Mouse (Mus musculus) E14TG2a.4 (cell line): ENCODE measurements around the gene Enkd1.

ENCODE experiments used
- H3K27me3 ChIP-seq: 2 replicates; pipeline ENCODE4 v1.6.1; 2014; ENCODE audit warnings: low read length, control low read depth; ENCODE audit not compliant: insufficient read depth
- H3K36me3 ChIP-seq: 2 replicates; pipeline ENCODE4 v1.6.1; 2014; ENCODE audit warnings: low read length, control low read depth; ENCODE audit not compliant: insufficient read depth
- H3K4me1 ChIP-seq: replicated peaks from 2 replicates; pipeline ENCODE4 v1.6.1; 2014; ENCODE audit warnings: low read depth, low read length, control low read depth
- H3K4me3 ChIP-seq: replicated peaks from 2 replicates; pipeline ENCODE4 v1.5.1; 2014; ENCODE audit warnings: mild to moderate bottlenecking, low read length
- H3K9me3 ChIP-seq: 2 replicates; pipeline ENCODE4 v1.6.1; 2014; ENCODE audit warnings: low read length, control low read depth
- CTCF ChIP-seq: conservative IDR thresholded peaks from 2 replicates; pipeline ENCODE4 v1.5.1; 2014; ENCODE audit warnings: low read length
- NANOG ChIP-seq: IDR thresholded peaks from 2 replicates; pipeline ENCODE4 v1.6.1; 2014; ENCODE audit warnings: borderline replicate concordance, low read length, mixed read lengths
- POU5F1 ChIP-seq: IDR thresholded peaks from 2 replicates; pipeline ENCODE4 v1.6.1; 2014; ENCODE audit warnings: low read length, borderline replicate concordance

Gene Enkd1

GRCm38 (mm10) chr8:105707498-105708403, at the start of gene Enkd1, which contains the start of gene 4933405L10Rik:
Gene Enkd1, minus strand, starts transcription at chr8:105708210.
Gene 4933405L10Rik, plus strand, starts transcription at chr8:105707655.
- TF ChIP-seq POU5F1 (no peak), NANOG (no peak), CTCF (no peak)
- peak within 1 kb of the TSS; percentile 89 for H3K4me3 ChIP-seq
- no peaks in the 10 kb centered on the region for H3K27me3 ChIP-seq
- peaks cover 76% of the 10 kb centered on the region for H3K4me1 ChIP-seq
- no peaks in the 10 kb centered on the region for H3K9me3 ChIP-seq
- peaks cover 30% of the 10 kb centered on the region for H3K36me3 ChIP-seq

DNA sequence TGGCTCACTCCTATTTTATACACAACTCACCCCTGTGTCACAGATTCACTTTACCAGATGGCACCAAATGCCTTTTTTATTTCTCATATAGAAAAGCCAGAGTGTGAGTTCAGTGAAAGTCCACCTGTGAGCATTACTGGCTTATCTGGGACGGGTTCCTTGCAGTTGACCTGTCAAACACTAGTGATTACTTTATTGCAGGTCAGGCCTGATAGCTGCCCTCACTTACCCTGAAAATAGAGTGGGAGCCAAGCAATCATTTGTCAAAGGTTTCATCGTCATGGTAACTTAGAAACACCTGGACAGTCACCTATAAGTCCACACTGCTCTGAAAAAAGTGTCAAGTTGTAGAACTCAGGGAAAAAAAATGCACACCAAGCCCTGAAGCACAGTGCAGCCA, 46.7 kb upstream of the Enkd1 start:
- peaks cover 36% of the 10 kb centered on the region for H3K4me1 ChIP-seq
- TF ChIP-seq POU5F1 = no peak
- TF ChIP-seq NANOG = no peak
- TF ChIP-seq CTCF = no peak

GRCm38 (mm10) chr8:105753916-105754315, 45.9 kb upstream of the Enkd1 start:
- H3K4me3 ChIP-seq = no peak overlapping the region
- H3K36me3 ChIP-seq = 0 out of 2 replicates have a peak, but pooled peaks cover 4% of the 10 kb centered on the region
- no peaks in the 10 kb centered on the region for H3K27me3 ChIP-seq
- TF ChIP-seq NANOG (no peak), CTCF (no peak), POU5F1 (no peak)
- H3K4me1 ChIP-seq = peaks cover 30% of the 10 kb centered on the region
- H3K9me3 ChIP-seq = no peaks in the 10 kb centered on the region

More for the DNA sequence above, 46.7 kb upstream of the Enkd1 start:
- Histone ChIP-seq H3K9me3 (no peaks in the 10 kb centered on the region), H3K36me3 (0 out of 2 replicates have a peak, but pooled peaks cover 4% of the 10 kb centered on the region), H3K4me3 (no peak overlapping the region), H3K27me3 (no peaks in the 10 kb centered on the region)

GRCm38 (mm10) chr8:105750606-105751005, 42.6 kb upstream of the Enkd1 start:
- Histone ChIP-seq H3K4me3 (peak overlapping the region; percentile 45), H3K9me3 (no peaks in the 10 kb centered on the region), H3K27me3 (no peaks in the 10 kb centered on the region), H3K4me1 (peaks cover 27% of the 10 kb centered on the region), H3K36me3 (0 out of 2 replicates have a peak, but pooled peaks cover 4% of the 10 kb centered on the region)
- TF ChIP-seq CTCF (no peak), POU5F1 (no peak), NANOG (no peak)

- H3K36me3 ChIP-seq = no peaks in the 10 kb centered on the region
- no peaks in the 10 kb centered on the region for H3K27me3 ChIP-seq
- TF ChIP-seq CTCF (no peak), NANOG (no peak), POU5F1 (no peak)
- H3K4me1 ChIP-seq = peaks cover 14% of the 10 kb centered on the region
- no peak overlapping the region for H3K4me3 ChIP-seq
- no peaks in the 10 kb centered on the region for H3K9me3 ChIP-seq
These were observed 35.3 kb upstream of the Enkd1 start for GRCm38 (mm10) chr8:105743301-105743700.

GRCm38 (mm10) chr8:105739216-105739615, 31.2 kb upstream of the Enkd1 start:
- H3K4me1 ChIP-seq = no peaks in the 10 kb centered on the region
- no peak overlapping the region for H3K4me3 ChIP-seq
- H3K9me3 ChIP-seq = no peaks in the 10 kb centered on the region
- H3K27me3 ChIP-seq = no peaks in the 10 kb centered on the region
- H3K36me3 ChIP-seq = no peaks in the 10 kb centered on the region
- no peak for TF ChIP-seq CTCF
- no peak for TF ChIP-seq POU5F1

DNA sequence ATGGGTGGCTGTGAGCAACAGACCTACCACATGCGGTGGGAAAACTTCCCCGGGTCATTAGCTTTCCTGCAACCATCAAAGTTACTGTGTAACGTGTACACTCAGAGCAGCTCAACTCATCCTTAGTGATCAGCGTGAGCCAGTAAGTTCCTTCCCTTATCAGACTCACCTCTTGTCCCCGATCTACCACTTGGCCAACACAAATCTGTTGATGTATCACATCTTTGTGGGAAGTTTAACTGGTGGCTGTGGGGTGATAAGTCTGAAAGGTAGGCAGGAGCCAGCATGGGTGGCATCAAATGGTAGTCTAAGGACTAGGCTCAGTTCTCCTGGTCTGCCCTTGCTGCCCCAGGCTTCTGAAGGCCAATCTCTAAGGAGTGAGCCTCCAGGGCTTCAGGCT, 24.2 kb upstream of the Enkd1 start:
- no peak overlapping the region for H3K4me3 ChIP-seq
- no peak for TF ChIP-seq POU5F1
- no peak for TF ChIP-seq CTCF
- no peak for TF ChIP-seq NANOG

GRCm38 (mm10) chr8:105727397-105728124, 19.6 kb upstream of the Enkd1 start:
- peaks cover 42% of the 10 kb centered on the region for H3K4me1 ChIP-seq
- no peaks in the 10 kb centered on the region for H3K27me3 ChIP-seq
- H3K4me3 ChIP-seq = peak overlapping the region; percentile 57
- TF ChIP-seq POU5F1 (no peak), CTCF (no peak), NANOG (no peak)
- H3K9me3 ChIP-seq = no peaks in the 10 kb centered on the region
- H3K36me3 ChIP-seq = peaks cover 21% of the 10 kb centered on the region

More for the DNA sequence above, 24.2 kb upstream of the Enkd1 start:
- Histone ChIP-seq H3K27me3 (no peaks in the 10 kb centered on the region), H3K36me3 (0 out of 2 replicates have a peak, but pooled peaks cover 9% of the 10 kb centered on the region), H3K4me1 (peaks cover 12% of the 10 kb centered on the region), H3K9me3 (no peaks in the 10 kb centered on the region)
